Mouse (Mus musculus): ENCODE results near the gene Mocs1. TPM values are rescaled to one million over a fixed set of nuclear protein-coding genes. Genes with fewer than 3 reads are reported as not detected.
A peak's percentile ranks its signal among the peaks of the same experiment; 100 is the strongest.
"Not testable (repeated sequence)": the region's sequence is repeated elsewhere in the genome, so short reads cannot be mapped to it uniquely, and the experiment has no call there.

Mocs1 gene
- polyA plus RNA-seq, 1 experiment from 2014 or later = 9.3 TPM

- Histone ChIP-seq H3K36me3 (peaks cover 53% of the 10 kb centered on the region), H3K4me1 (peaks cover 28% of the 10 kb centered on the region), H3K4me3 (no peak overlapping the region), H3K9me3 (peaks cover 3% of the 10 kb centered on the region; the same call in 1 of the 2 replicates), H3K27ac (no peak overlapping the region), H3K27me3 (ENCODE audit: insufficient read depth, poor library complexity, severe bottlenecking) (no peaks in the 10 kb centered on the region)
- 80% methylated on average over 6 of the region's 6 CpGs for WGBS
- DNase-seq (ENCODE audit: low spot score) = no peak
Measured at GRCm38 (mm10) chr17:49436631-49437030, 8.5 kb downstream of the Mocs1 start.

DNA sequence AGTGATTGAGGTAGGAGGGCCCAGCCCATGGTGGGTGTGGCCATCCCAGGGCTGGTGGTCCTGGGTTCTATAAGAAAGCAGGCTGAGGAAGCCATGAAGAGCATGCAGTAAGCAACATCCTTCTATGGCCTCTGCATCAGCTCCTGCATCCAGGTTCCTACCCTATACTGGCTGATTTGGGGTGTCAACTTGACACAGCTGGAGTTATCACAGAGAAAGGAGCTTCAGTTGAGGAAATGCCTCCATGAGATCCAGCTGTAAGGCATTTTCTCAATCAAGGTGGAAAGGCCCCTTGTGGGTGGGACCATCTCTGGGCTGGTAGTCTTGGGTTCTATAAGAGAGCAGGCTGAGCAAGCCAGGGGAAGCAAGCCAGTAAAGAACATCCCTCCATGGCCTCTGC is 9.1 kb downstream of the Mocs1 start:
- not testable (repeated sequence) for H3K4me3 ChIP-seq; H3K27ac ChIP-seq; H3K9me3 ChIP-seq; H3K27me3 ChIP-seq (ENCODE audit: insufficient read depth, poor library complexity, severe bottlenecking)
- peak; percentile 36 for DNase-seq (ENCODE audit: low spot score)
- Histone ChIP-seq H3K4me1 (peaks cover 24% of the 10 kb centered on the region), H3K36me3 (peaks cover 53% of the 10 kb centered on the region)

DNA sequence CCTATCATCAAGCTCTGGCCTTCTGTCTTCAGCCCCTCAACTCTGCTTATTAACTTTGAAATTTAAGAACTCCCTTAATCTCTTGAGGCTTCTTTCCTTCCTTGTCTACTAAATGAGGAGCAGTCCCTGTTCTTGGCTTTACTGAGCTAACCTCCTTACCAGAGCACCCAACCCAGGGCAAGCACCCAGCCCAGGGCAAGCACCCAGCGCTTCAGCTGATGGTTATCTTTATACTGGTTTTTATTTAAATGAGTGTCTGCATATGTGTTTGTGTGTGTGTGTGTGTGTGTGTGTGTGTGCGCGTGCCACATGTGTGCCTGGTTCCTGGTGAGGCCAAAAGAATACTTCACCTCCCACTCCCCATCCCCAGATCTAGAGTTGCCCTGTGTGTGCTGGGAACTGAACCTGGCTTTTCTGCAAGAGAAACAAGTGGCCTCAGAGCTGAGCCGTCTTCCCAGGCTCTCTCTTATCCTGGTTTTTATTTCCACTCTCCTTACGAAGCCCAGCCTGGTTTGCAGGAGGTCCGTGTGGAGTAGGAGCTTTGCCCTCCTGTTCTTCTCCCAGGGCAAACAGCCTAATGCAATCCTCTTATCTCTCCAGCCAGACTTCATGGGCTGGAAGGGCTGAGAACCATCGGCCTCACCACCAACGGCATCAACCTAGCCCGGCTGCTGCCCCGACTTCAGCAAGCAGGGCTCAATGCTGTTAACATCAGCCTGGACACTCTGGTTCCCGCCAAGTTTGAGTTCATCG is 10.8 kb downstream of the Mocs1 start:
- Histone ChIP-seq H3K4me1 (peaks cover 19% of the 10 kb centered on the region), H3K27me3 (ENCODE audit: insufficient read depth, poor library complexity, severe bottlenecking) (no peaks in the 10 kb centered on the region), H3K27ac (0 out of 2 replicates have a peak overlapping the region, but pooled peaks have one; percentile 31), H3K36me3 (peaks cover 42% of the 10 kb centered on the region), H3K9me3 (peaks cover 3% of the 10 kb centered on the region; the same call in 1 of the 2 replicates), H3K4me3 (no peak overlapping the region)
- no peak for DNase-seq (ENCODE audit: low spot score)
- 39% methylated on average over 12 of the region's 12 CpGs for WGBS

GRCm38 (mm10) chr17:49439706-49440105 is 11.5 kb downstream of the Mocs1 start:
- peaks cover 19% of the 10 kb centered on the region for H3K4me1 ChIP-seq
- peaks cover 36% of the 10 kb centered on the region for H3K36me3 ChIP-seq
- H3K27ac ChIP-seq = no peak overlapping the region
- H3K4me3 ChIP-seq = no peak overlapping the region
- 81% methylated on average over 4 of the region's 4 CpGs for WGBS
- no peaks in the 10 kb centered on the region for H3K27me3 ChIP-seq (ENCODE audit: insufficient read depth, poor library complexity, severe bottlenecking)
- no peak for DNase-seq (ENCODE audit: low spot score)
- peaks cover 3% of the 10 kb centered on the region; the same call in 1 of the 2 replicates for H3K9me3 ChIP-seq

- no peak overlapping the region for H3K4me3 ChIP-seq
- H3K36me3 ChIP-seq = peaks cover 27% of the 10 kb centered on the region
- DNase-seq (ENCODE audit: low spot score) = no peak
- WGBS = 57% methylated on average over 14 of the region's 14 CpGs
- H3K4me1 ChIP-seq = peaks cover 19% of the 10 kb centered on the region
- H3K9me3 ChIP-seq = 0 out of 2 replicates have a peak, but pooled peaks cover 2% of the 10 kb centered on the region
- peak overlapping the region; percentile 44; the same call in 1 of the 2 replicates for H3K27ac ChIP-seq
- no peaks in the 10 kb centered on the region for H3K27me3 ChIP-seq (ENCODE audit: insufficient read depth, poor library complexity, severe bottlenecking)
Measured at GRCm38 (mm10) chr17:49440331-49441130, 12.4 kb downstream of the Mocs1 start.

DNA sequence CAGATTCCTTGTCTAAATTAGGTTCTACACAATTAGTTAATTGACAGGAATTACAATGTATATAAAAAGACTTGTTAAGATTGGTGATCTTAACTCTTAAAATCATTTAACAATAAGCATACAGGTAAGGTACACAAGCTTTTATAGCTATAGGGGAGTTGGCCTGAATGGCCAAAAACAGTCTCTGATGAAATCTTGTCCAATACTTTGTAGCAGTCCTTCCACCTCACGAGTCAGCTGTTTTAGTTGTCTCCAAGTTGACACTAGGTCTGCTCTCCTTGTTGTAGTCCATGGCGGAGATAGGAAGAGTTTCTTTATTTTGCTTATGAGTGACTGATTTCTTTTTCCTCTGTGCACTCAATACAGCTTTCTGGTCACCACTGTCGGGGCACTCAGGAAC is 14.7 kb downstream of the Mocs1 start:
- not testable (repeated sequence) for H3K4me3 ChIP-seq; H3K27me3 ChIP-seq (ENCODE audit: insufficient read depth, poor library complexity, severe bottlenecking); DNase-seq (ENCODE audit: low spot score); H3K9me3 ChIP-seq; H3K27ac ChIP-seq
- peaks cover 17% of the 10 kb centered on the region for H3K36me3 ChIP-seq
- 65% methylated on average over 3 of the region's 3 CpGs for WGBS
- H3K4me1 ChIP-seq = peaks cover 19% of the 10 kb centered on the region

- DNase-seq (ENCODE audit: low spot score) = no peak
- WGBS = 45% methylated on average over 9 of the region's 9 CpGs
- Histone ChIP-seq H3K27me3 (ENCODE audit: insufficient read depth, poor library complexity, severe bottlenecking) (no peaks in the 10 kb centered on the region), H3K27ac (peak overlapping the region; percentile 80), H3K4me3 (no peak overlapping the region; the same call in 1 of the 2 replicates), H3K4me1 (peaks cover 24% of the 10 kb centered on the region), H3K36me3 (peaks cover 18% of the 10 kb centered on the region), H3K9me3 (no peaks in the 10 kb centered on the region)
Measured at GRCm38 (mm10) chr17:49448570-49449229, 20.5 kb downstream of the Mocs1 start.

DNA sequence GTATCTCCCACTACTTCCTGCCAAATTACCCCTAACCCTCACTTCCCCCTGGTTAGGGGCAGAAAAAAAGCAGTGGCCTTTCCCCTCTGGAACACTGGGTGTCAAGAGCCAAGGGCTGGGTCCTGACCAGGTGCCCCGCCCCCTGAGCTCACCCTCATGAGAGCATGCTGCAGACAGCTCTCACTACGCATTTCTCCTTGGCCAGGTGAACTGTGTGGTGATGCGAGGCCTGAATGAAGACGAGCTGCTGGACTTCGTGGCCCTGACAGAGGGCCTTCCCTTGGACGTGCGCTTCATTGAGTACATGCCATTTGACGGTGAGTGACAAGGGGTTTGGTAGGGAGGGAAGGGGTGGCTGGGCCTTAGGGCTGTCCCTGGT is 21.1 kb downstream of the Mocs1 start:
- no peak overlapping the region; the same call in 1 of the 2 replicates for H3K4me3 ChIP-seq
- DNase-seq (ENCODE audit: low spot score) = no peak
- 75% methylated on average over 8 of the region's 8 CpGs for WGBS
- no peaks in the 10 kb centered on the region for H3K27me3 ChIP-seq (ENCODE audit: insufficient read depth, poor library complexity, severe bottlenecking)
- H3K36me3 ChIP-seq = peaks cover 23% of the 10 kb centered on the region
- H3K9me3 ChIP-seq = no peaks in the 10 kb centered on the region
- H3K4me1 ChIP-seq = peaks cover 24% of the 10 kb centered on the region
- H3K27ac ChIP-seq = peak overlapping the region; percentile 80

DNA sequence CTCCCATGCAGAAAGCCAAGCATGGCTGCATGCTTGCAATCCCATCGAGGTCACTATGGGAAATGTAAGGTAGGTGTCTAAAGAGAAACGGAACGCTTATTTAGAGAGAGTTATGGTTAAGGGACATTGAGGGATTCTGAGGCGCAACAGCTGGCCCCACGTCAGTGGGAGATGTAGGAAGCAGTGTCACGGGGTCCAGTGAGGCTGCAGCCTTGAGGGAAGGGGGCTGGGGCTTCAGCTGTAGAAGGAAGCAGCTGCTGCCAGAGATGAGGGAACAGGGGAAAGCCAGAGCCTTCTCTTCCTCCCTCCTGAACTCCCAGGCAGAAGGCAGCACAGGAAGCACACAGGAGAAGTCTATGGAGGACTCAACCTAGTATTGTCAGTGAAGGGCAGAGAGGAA is 22.8 kb downstream of the Mocs1 start:
- Histone ChIP-seq H3K36me3 (peaks cover 39% of the 10 kb centered on the region), H3K4me3 (no peak overlapping the region), H3K27ac (peak overlapping the region; percentile 47; the same call in 1 of the 2 replicates), H3K27me3 (ENCODE audit: insufficient read depth, poor library complexity, severe bottlenecking) (no peaks in the 10 kb centered on the region), H3K9me3 (no peaks in the 10 kb centered on the region), H3K4me1 (peaks cover 24% of the 10 kb centered on the region)
- DNase-seq (ENCODE audit: low spot score) = no peak
- 84% methylated on average over 6 of the region's 6 CpGs for WGBS

GRCm38 (mm10) chr17:49456334-49456733 is 28.2 kb downstream of the Mocs1 start:
- Histone ChIP-seq H3K36me3 (peaks cover 58% of the 10 kb centered on the region), H3K4me1 (0 out of 2 replicates have a peak, but pooled peaks cover 9% of the 10 kb centered on the region), H3K4me3 (no peak overlapping the region), H3K9me3 (no peaks in the 10 kb centered on the region), H3K27ac (no peak overlapping the region), H3K27me3 (ENCODE audit: insufficient read depth, poor library complexity, severe bottlenecking) (no peaks in the 10 kb centered on the region)
- 80% methylated on average over 4 of the region's 4 CpGs for WGBS
- no peak for DNase-seq (ENCODE audit: low spot score)

DNA sequence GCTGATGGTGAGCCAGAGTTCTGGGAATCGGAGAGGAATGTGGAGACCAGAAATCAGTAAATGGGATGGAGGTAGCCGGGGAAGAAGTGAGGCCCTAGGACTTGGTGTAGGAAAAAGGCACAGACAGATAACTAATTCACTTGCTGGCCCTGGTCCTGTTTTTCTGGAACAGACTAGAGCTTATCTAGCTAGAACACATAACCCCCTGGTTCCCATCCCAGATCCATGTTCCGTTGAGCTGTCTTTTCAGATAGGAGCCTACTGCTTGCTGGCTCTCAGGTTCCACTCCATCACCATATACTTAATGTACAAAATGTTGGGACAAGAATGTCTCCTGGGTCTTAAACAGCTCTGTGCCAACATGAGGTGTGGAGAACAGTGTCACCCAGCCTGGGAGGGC is 29.7 kb downstream of the Mocs1 start:
- no peak overlapping the region for H3K27ac ChIP-seq
- H3K4me3 ChIP-seq = no peak overlapping the region
- peaks cover 65% of the 10 kb centered on the region for H3K36me3 ChIP-seq
- no peaks in the 10 kb centered on the region for H3K4me1 ChIP-seq
- H3K27me3 ChIP-seq (ENCODE audit: insufficient read depth, poor library complexity, severe bottlenecking) = no peaks in the 10 kb centered on the region
- no peaks in the 10 kb centered on the region for H3K9me3 ChIP-seq
- WGBS = 75% methylated on average over 3 of the region's 3 CpGs
- no peak for DNase-seq (ENCODE audit: low spot score)

- 93% methylated on average over 18 of the region's 18 CpGs for WGBS
- DNase-seq (ENCODE audit: low spot score) = no peak
- H3K27ac ChIP-seq = no peak overlapping the region
- no peaks in the 10 kb centered on the region for H3K27me3 ChIP-seq (ENCODE audit: insufficient read depth, poor library complexity, severe bottlenecking)
- H3K4me1 ChIP-seq = no peaks in the 10 kb centered on the region
- no peak overlapping the region for H3K4me3 ChIP-seq
- H3K9me3 ChIP-seq = no peaks in the 10 kb centered on the region
- H3K36me3 ChIP-seq = peaks cover 67% of the 10 kb centered on the region
Measured at GRCm38 (mm10) chr17:49458386-49458785, 30.2 kb downstream of the Mocs1 start.

DNA sequence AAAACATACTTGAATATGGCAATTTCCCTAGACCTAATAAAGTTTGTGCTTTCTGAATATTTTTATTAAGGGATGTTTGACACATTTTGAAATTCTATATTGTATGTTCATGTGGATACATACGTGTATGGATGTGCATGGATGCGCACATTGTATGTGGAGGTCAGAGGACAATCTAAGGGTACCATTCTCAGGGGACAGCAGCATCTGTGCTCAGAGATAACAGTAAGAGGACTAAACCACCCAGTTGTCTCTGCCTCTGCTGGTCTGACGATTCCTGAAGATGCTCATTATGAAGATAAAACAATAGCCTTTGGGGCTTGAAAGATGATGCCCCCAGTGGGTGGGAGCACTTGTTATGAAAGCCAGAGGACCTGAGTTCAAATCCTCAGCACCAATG is 36.7 kb downstream of the Mocs1 start:
- DNase-seq (ENCODE audit: low spot score) = no peak
- peaks cover 45% of the 10 kb centered on the region for H3K36me3 ChIP-seq
- H3K4me1 ChIP-seq = no peaks in the 10 kb centered on the region
- no peaks in the 10 kb centered on the region for H3K9me3 ChIP-seq
- no peaks in the 10 kb centered on the region for H3K27me3 ChIP-seq (ENCODE audit: insufficient read depth, poor library complexity, severe bottlenecking)
- 78% methylated on average over 3 of the region's 3 CpGs for WGBS
- H3K27ac ChIP-seq = no peak overlapping the region
- H3K4me3 ChIP-seq = no peak overlapping the region

Measured in heart, embryonic 10.5 days (tissue).